Mouse (Mus musculus): ENCODE measurements at regions not wholly inside any gene's neighbourhood (a gene's known extent, or its start where the extent isn't known, plus 50 kb on each side); places are given as distances from the start of the nearest gene placed in this dataset.

- no peak for DNase-seq (ENCODE audit: extremely low read depth, insufficient read length, low spot score)
These were observed 1035.2 kb upstream of the B3galt2 start for GRCm38 (mm10) chr1:142605224-142605623.

- no peak for DNase-seq (ENCODE audit: extremely low read depth, insufficient read length, low spot score)
These were observed 1034.4 kb upstream of the B3galt2 start for GRCm38 (mm10) chr1:142606082-142606481.

DNA sequence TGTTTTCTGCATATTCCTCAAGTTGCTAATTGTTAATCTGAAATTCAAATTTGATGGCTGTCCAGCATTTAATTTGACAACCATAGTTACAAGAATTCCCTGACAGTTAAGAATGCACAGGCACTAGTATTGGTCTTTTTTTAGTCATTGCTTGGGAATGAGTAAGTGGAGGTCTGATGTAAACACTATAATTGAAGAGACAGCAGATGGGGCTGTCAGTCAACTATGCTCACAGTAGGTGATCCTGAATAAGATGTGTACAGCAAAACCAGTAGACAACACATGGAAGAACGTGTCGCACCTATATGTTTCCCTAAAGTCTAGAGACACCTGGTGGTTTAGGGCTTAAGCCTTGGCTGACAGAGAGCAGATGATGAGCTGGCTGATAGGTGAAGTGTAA lies 1019.0 kb upstream of the B3galt2 start:
- DNase-seq (ENCODE audit: extremely low read depth, insufficient read length, low spot score): no peak

DNA sequence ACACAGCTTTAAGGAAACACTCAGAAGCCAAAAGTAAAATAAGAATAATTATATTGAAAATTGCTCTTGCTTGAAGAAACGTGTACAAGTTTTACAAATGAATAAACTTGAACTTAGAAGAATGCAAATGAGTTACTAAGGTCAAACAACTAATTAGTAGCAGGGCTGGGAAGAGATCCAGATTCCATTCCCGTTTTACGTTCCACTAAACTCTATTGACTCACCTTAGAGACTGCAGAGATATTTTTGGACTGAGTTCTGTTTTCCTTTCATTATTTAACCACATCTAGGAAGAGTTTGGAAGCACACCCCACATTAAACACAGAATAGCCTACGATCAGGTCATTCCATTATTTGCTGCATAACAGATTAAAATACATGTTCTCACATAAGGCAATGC lies 1016.2 kb upstream of the B3galt2 start:
- no peak for DNase-seq (ENCODE audit: extremely low read depth, insufficient read length, low spot score)

DNA sequence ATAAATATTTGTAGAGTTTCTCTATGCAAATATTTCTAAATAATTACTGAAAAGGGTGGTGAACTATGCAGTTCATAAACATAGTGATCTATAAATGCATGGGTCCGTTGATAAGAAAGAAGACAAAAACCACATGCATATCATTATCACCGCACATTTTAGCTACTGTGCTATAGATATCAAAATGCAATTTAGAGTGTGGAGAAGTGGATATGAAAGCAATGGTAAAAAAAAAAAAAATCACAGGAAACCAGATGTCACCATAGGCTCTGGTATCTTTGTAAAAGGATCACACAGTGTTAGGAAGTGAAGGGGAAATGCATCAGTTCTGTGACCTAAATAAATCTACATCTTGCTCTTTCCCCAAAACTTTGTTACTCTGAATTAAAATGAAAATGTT lies 985.2 kb upstream of the B3galt2 start:
- no peak for DNase-seq (ENCODE audit: extremely low read depth, insufficient read length, low spot score)

- no peak for DNase-seq (ENCODE audit: extremely low read depth, insufficient read length, low spot score)
These were observed 975.2 kb upstream of the B3galt2 start for GRCm38 (mm10) chr1:142665262-142665661.

GRCm38 (mm10) chr1:142679917-142680316 lies 960.5 kb upstream of the B3galt2 start:
- no peak for DNase-seq (ENCODE audit: extremely low read depth, insufficient read length, low spot score)

GRCm38 (mm10) chr1:142688828-142689227 lies 951.6 kb upstream of the B3galt2 start:
- DNase-seq (ENCODE audit: extremely low read depth, insufficient read length, low spot score): no peak

- no peak for DNase-seq (ENCODE audit: extremely low read depth, insufficient read length, low spot score)
These were observed 945.3 kb upstream of the B3galt2 start for GRCm38 (mm10) chr1:142695179-142695578.

DNA sequence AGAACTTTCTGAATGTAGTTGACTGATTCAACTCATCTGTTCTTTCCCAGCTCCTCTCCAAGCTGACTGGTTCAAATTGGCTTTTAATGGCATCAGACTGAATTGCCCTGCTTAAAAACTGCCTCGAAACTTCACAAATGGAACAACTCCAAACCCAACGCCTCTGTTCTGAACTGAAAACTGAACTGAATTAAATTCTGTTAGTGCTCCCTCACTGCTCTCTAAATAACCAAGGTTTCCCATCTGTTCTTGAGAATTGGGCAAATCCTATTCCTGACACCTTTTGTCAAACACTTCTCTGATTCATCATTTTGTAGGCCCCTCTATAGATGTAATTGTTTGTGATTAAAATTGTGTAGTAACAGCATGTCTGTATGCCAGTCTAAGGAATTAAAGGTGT lies 932.2 kb upstream of the B3galt2 start:
- no peak for DNase-seq (ENCODE audit: extremely low read depth, insufficient read length, low spot score)

DNA sequence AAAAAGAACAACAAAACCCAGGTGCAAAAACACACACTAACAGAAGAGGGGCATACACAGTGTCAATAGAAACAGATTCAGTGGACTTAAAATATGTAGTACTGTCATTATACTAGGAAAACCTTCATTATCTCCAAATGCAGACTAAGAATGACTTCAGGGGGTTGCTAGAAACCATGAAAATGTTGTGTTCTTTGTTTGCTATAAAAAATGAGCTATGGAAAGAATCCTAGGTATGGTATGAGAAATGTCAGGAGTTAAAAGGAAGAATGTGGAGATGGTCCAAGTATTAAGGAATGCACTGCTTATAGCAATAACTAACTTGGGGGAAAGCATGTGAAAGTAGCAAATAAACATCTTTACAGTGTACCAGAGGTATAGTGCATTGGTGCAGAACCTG lies 910.2 kb upstream of the B3galt2 start:
- DNase-seq (ENCODE audit: extremely low read depth, insufficient read length, low spot score): no peak

- no peak for DNase-seq (ENCODE audit: extremely low read depth, insufficient read length, low spot score)
These were observed 906.4 kb upstream of the B3galt2 start for GRCm38 (mm10) chr1:142734108-142734507.

DNA sequence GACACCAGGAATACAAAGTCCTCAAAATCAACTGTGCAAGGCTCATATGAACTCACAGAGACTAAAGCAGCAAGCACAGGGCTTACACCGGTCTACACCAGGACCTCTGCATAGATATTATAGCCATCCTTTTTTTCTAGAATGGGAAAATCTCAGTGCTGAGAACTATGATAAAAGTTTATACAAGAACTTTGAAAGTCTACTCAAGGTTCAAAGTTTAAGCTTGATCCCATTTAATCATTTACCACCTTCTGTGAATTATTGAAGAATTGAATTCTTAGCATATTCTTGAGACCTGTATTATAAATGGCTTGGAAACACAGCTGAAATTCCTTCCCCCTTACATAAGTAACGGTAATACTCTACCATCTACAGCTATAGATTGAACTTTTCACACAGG lies 902.1 kb upstream of the B3galt2 start:
- no peak for DNase-seq (ENCODE audit: extremely low read depth, insufficient read length, low spot score)

DNA sequence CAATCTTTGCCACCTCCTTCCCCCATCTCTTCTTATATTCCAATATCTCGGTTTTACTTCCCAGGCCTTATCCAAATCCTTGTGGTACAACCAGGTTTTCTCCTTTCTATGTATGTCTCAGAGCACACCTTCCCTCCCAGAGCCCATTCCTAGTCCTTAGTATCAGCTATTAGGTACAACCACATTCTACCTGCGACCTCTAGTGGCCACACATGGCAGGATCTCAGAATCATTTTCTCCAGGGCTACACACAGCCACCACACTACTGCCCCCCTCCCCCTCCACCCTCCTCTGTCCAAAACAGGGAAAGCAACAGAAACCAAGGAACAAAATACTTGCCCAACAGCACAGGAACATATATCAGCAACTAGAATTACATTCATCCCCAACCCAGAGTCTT lies 898.2 kb upstream of the B3galt2 start:
- peak; percentile 3 for DNase-seq (ENCODE audit: extremely low read depth, insufficient read length, low spot score)

DNA sequence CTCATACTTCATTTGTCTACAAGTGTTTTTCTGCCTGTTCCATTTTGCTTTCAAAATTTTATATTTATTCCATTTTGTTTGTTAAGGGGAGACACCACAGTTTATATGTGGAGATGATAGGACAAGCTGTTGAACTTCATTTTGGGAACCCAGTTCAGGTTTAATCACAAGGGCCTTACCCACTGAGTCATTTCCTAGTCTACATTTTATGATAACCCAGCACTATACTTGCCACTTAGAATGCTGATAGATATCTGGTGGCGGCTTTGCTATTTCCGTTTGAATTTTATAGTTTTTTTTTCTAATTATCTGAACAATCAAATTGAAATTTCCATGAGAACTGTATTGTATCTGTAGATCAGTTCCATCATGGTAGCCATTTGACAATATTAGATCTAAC lies 869.5 kb upstream of the B3galt2 start:
- no peak for DNase-seq (ENCODE audit: extremely low read depth, insufficient read length, low spot score)

Data from 3134 (cell line).